ENCODE assay signal across 8 mouse cellular contexts in the genomic region with DNA sequence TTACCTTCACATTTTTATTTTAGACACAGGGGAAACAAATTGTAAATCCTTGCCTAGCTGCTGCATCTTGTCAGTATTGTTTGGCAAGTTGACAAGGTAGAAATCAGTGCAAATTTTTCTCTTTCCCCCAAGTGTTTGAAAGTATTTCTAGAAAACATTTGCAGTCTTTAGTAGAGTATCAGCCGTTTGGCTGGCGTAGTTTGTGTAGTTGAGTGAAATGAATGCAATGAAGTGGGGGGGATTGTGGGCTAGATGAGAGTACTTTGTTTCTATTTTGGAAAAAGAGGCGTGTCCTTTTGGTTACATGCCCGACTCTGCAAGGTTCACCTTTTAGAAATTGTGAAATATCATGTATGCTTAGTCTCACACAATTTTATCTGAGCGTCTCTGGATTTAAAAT. TPM values are rescaled to one million over a fixed set of nuclear protein-coding genes. Genes with fewer than 3 reads are reported as not detected.
DNase-seq lines count a peak whose midpoint lies in the region; ATAC-seq lines count a peak whose summit lies in the region.

No protein-coding gene starts in this region.

- ATAC-seq in megakaryocyte, adult 5-6 weeks (ENCODE audit: poor library complexity, severe bottlenecking), result no peak
- ATAC-seq in embryonic facial prominence, embryonic 15.5 days (ENCODE audit: insufficient number of reproducible peaks, low FRiP score, low TSS enrichment, low read depth), result no peak
- peak; percentile 11 for ATAC-seq in inflammation-experienced regulatory T-cells, adult 6 months

- H3K4me2 ChIP-seq in embryonic facial prominence, embryonic 15.5 days (replicated peaks), result peak overlapping the region; percentile 67

- 13% methylated on average over 5 of the region's 5 CpGs for WGBS in embryonic facial prominence, embryonic 15.5 days
- 10% methylated on average over 5 of the region's 5 CpGs for WGBS in macrophage (ENCODE audit: missing documents)

- H3K9ac ChIP-seq in embryonic facial prominence, embryonic 15.5 days, result no peak overlapping the region

- no peaks in the 10 kb centered on the region for H3K9me3 ChIP-seq in megakaryocyte, embryonic 14.5 days
- H3K9me3 ChIP-seq in embryonic facial prominence, embryonic 15.5 days (replicated peaks), result no peaks in the 10 kb centered on the region

- H3K27ac ChIP-seq in embryonic facial prominence, embryonic 15.5 days (replicated peaks), result peak overlapping the region; percentile 93
- H3K27ac ChIP-seq in macrophage, result no peak overlapping the region

- peak overlapping the region; percentile 98 for H3K4me3 ChIP-seq in megakaryocyte, embryonic 14.5 days (replicated peaks)
- H3K4me3 ChIP-seq in embryonic facial prominence, embryonic 15.5 days (replicated peaks), result peak overlapping the region; percentile 93
- peak overlapping the region; percentile 61 for H3K4me3 ChIP-seq in macrophage (ENCODE audit: inconsistent target)

- H3K79me2 ChIP-seq in macrophage (ENCODE audit: inconsistent target), result peaks cover 59% of the 10 kb centered on the region

- peaks cover 57% of the 10 kb centered on the region for H3K4me1 ChIP-seq in megakaryocyte, embryonic 14.5 days
- peaks cover 40% of the 10 kb centered on the region for H3K4me1 ChIP-seq in embryonic facial prominence, embryonic 15.5 days

- DNase-seq in frontal cortex, postnatal 36 days (ENCODE audit: low spot score in 2 of 2), result no peak
- no peak for DNase-seq in cerebellum, adult 18-20 months
- DNase-seq in urinary bladder, postnatal 25 days (ENCODE audit: low spot score), result no peak

- peaks cover 23% of the 10 kb centered on the region for H3K36me3 ChIP-seq in megakaryocyte, embryonic 14.5 days (replicated peaks; ENCODE audit: low read length)
- H3K36me3 ChIP-seq in embryonic facial prominence, embryonic 15.5 days, result no peaks in the 10 kb centered on the region
- no peaks in the 10 kb centered on the region for H3K36me3 ChIP-seq in macrophage (ENCODE audit: inconsistent target)

- no peaks in the 10 kb centered on the region for H3K27me3 ChIP-seq in megakaryocyte, embryonic 14.5 days (replicated peaks)
- 0 out of 2 replicates have a peak, but pooled peaks cover 3% of the 10 kb centered on the region for H3K27me3 ChIP-seq in embryonic facial prominence, embryonic 15.5 days

RNA-seq across cellular contexts. Expression of gene Nadk2, which starts 1.6 kb away (rescaled TPM):
- 3.7 and 8.6 TPM in 2 replicates for polyA plus RNA-seq in megakaryocyte, embryonic 14.5 days (2012; ENCODE audit: insufficient read depth, low replicate concordance)
- total RNA-seq in megakaryocyte, adult 5-6 weeks (2015), result 25.7 and 32.3 TPM in 2 replicates
- 30.0 and 31.3 TPM in 2 replicates for total RNA-seq in megakaryocyte, adult 5-6 weeks (2017)
- 24.5 and 25.2 TPM in 2 replicates for polyA plus RNA-seq in embryonic facial prominence, embryonic 15.5 days (2015; fragmentation: Nextera tagmentation; extraction: Ambion mirVana)
- 1 to 10 TPM; 6.5 to 8.7 (median 8.4) TPM for polyA plus RNA-seq in inflammation-experienced regulatory T-cells, adult 6 months (2017; shearing (Covaris generic))
- total RNA-seq in macrophage (2018; cell fraction: chromatin; rRNA removed), result 10 to 100 TPM in 18 of 26 experiments, 1 to 10 TPM in 8; 1.2 to 43.8 (median 17.9) TPM
- total RNA-seq in macrophage (2018; cell fraction: cytosol; rRNA removed), result 10 to 100 TPM in 8 of 26 experiments, 1 to 10 TPM in 18; 3.4 to 13.6 (median 7.4) TPM
- 10 to 100 TPM in 9 of 26 experiments, 1 to 10 TPM in 17; 3.0 to 27.6 (median 8.3) TPM for total RNA-seq in macrophage (2018; cell fraction: nucleus; rRNA removed)
- polyA plus RNA-seq in macrophage (2018), result 7.8 to 10.3 TPM (median 8.3 TPM) in 3 replicates
